Mouse (Mus musculus) hindbrain, embryonic 16.5 days (tissue): Measurements from ENCODE around the gene Uvssa. TPM values are rescaled to one million over a fixed set of nuclear protein-coding genes. Genes with fewer than 3 reads are reported as not detected.
A peak's percentile ranks its signal among the peaks of the same experiment; 100 is the strongest.

Source experiments
- ATAC-seq: fragments of 200-750 bp; cut with Nextera tagmentation; 2 replicates; pipeline ENCODE4 v1.8.0; 2017; ENCODE audit warnings: moderate TSS enrichment, moderate library complexity
- H3K27ac ChIP-seq: fragments of 300-500 bp; sonication (generic); 2 replicates; pipeline ENCODE4 v1.5.1; 2014; ENCODE audit warnings: low read depth, mild to moderate bottlenecking, control low read depth, low read length, moderate library complexity
- H3K27me3 ChIP-seq: fragments of 300-500 bp; sonication (generic); replicated peaks from 2 replicates; pipeline ENCODE4 v1.6.1; 2014; ENCODE audit warnings: low read length; ENCODE audit not compliant: control insufficient read depth, insufficient read depth
- H3K36me3 ChIP-seq: fragments of 300-500 bp; sonication (generic); 2 replicates; pipeline ENCODE4 v1.6.1; 2014; ENCODE audit warnings: mild to moderate bottlenecking, low read length, moderate library complexity, mixed read lengths; ENCODE audit not compliant: control insufficient read depth, insufficient read depth
- H3K4me1 ChIP-seq: fragments of 300-500 bp; sonication (generic); 2 replicates; pipeline ENCODE4 v1.6.1; 2014; ENCODE audit warnings: low read depth, low read length; ENCODE audit not compliant: control insufficient read depth, insufficient read depth
- H3K4me2 ChIP-seq: fragments of 300-500 bp; sonication (generic); 2 replicates; pipeline ENCODE4 v1.6.1; 2014; ENCODE audit warnings: mild to moderate bottlenecking, low read length, control low read depth, moderate library complexity
- H3K4me3 ChIP-seq: fragments of 300-500 bp; sonication (generic); 2 replicates; pipeline ENCODE4 v1.5.1; 2014; ENCODE audit warnings: mild to moderate bottlenecking, low read length, control low read depth, moderate library complexity
- H3K9ac ChIP-seq: fragments of 300-500 bp; sonication (generic); 2 replicates; pipeline ENCODE4 v1.6.1; 2014; ENCODE audit warnings: low read depth, mild to moderate bottlenecking, control low read depth, low read length, moderate library complexity
- H3K9me3 ChIP-seq: fragments of 300-500 bp; sonication (generic); 2 replicates; pipeline ENCODE4 v1.6.1; 2014; ENCODE audit warnings: mild to moderate bottlenecking, low read length, moderate library complexity; ENCODE audit not compliant: control insufficient read depth
- WGBS: fragments of 180-500 bp; shearing (Covaris S2); extraction: QIAGEN DNeasy Blood & Tissue Kit; methylation state at CpG from one replicate; pipeline ENCODE4 v1.1.7; 2014; 5-methylcytosine and 5-hydroxymethylcytosine counted together
- polyA plus RNA-seq: library from polyadenylated mRNA; unstranded; fragments of >200 nt; fragmentation: Nextera tagmentation; extraction: Ambion mirVana; gene quantifications from 2 replicates; pipeline ENCODE4 v1.2.1, GENCODE M21; 2015

The Uvssa gene
- polyA plus RNA-seq, 1 experiment from 2014 or later, result 6.2 TPM

GRCm38 (mm10) chr5:33343571-33343970 lies 34.8 kb upstream of the Uvssa start:
- Histone ChIP-seq H3K27ac (peak overlapping the region; percentile 16; the same call in 1 of the 2 replicates), H3K4me2 (no peak overlapping the region), H3K9me3 (no peaks in the 10 kb centered on the region), H3K9ac (no peak overlapping the region), H3K27me3 (no peaks in the 10 kb centered on the region), H3K36me3 (no peaks in the 10 kb centered on the region; the same call in 1 of the 2 replicates), H3K4me3 (no peak overlapping the region), H3K4me1 (no peaks in the 10 kb centered on the region)
- no peak for ATAC-seq

DNA sequence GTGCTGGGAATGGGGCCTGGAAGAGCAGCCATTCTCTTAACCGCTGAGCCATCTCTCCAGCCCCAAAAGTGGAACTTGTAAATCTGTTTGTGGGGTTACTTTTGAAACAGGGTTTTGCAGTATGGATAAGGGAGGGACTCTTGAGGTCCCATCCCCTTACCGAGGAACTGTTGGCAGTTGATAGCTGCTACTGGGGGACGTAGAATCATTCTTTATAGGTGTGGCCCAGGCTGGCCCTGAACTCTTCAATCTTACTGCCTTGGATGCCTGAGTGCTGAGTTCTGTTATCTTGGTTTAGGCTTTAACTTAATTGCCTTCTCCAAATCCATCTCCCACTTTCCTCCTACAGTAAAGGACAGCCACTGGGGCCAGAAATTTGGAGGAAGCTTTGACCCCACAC lies 34.3 kb upstream of the Uvssa start:
- WGBS, result 97% methylated on average over 3 of the region's 3 CpGs
- Histone ChIP-seq H3K9ac (no peak overlapping the region), H3K4me2 (no peak overlapping the region), H3K9me3 (no peaks in the 10 kb centered on the region), H3K27me3 (no peaks in the 10 kb centered on the region), H3K36me3 (no peaks in the 10 kb centered on the region; the same call in 1 of the 2 replicates), H3K4me1 (no peaks in the 10 kb centered on the region), H3K27ac (no peak overlapping the region), H3K4me3 (no peak overlapping the region)
- no peak for ATAC-seq

GRCm38 (mm10) chr5:33347620-33348019 lies 30.7 kb upstream of the Uvssa start:
- Histone ChIP-seq H3K36me3 (no peaks in the 10 kb centered on the region), H3K9ac (no peak overlapping the region), H3K9me3 (no peaks in the 10 kb centered on the region), H3K4me3 (no peak overlapping the region), H3K27me3 (no peaks in the 10 kb centered on the region), H3K27ac (no peak overlapping the region), H3K4me2 (no peak overlapping the region), H3K4me1 (no peaks in the 10 kb centered on the region)
- 77% methylated on average over 3 of the region's 3 CpGs for WGBS
- no peak for ATAC-seq

DNA sequence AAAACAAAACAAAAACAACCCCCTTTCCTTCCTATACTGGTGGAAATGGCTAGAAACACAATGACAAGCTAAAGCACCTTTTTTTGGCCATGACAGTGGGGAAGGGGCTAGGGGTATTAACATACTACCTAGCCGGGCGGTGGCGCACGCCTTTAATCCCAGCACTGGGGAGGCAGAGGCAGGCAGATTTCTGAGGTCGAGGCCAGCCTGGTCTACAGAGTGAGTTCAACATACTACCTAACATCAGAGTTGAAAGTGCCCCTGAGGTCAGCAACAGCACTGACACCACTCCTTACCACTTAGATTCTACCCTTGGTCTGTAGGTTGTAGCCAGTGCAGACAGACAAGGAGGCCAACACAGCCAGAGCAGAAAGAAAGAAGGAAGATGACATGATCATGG lies 29.1 kb upstream of the Uvssa start:
- Histone ChIP-seq H3K27me3 (no peaks in the 10 kb centered on the region), H3K9me3 (no peaks in the 10 kb centered on the region), H3K4me2 (no peak overlapping the region), H3K9ac (no peak overlapping the region), H3K4me3 (no peak overlapping the region), H3K27ac (no peak overlapping the region), H3K36me3 (no peaks in the 10 kb centered on the region), H3K4me1 (no peaks in the 10 kb centered on the region)
- WGBS, result 97% methylated on average over 5 of the region's 5 CpGs
- no peak for ATAC-seq

- Histone ChIP-seq H3K27ac (no peak overlapping the region), H3K27me3 (no peaks in the 10 kb centered on the region), H3K4me1 (no peaks in the 10 kb centered on the region), H3K4me3 (no peak overlapping the region), H3K9me3 (no peaks in the 10 kb centered on the region), H3K4me2 (no peak overlapping the region), H3K9ac (no peak overlapping the region), H3K36me3 (no peaks in the 10 kb centered on the region)
- WGBS, result 70% methylated on average over 4 of the region's 4 CpGs
- ATAC-seq, result no peak
These were observed 28.6 kb upstream of the Uvssa start for GRCm38 (mm10) chr5:33349706-33350105.

DNA sequence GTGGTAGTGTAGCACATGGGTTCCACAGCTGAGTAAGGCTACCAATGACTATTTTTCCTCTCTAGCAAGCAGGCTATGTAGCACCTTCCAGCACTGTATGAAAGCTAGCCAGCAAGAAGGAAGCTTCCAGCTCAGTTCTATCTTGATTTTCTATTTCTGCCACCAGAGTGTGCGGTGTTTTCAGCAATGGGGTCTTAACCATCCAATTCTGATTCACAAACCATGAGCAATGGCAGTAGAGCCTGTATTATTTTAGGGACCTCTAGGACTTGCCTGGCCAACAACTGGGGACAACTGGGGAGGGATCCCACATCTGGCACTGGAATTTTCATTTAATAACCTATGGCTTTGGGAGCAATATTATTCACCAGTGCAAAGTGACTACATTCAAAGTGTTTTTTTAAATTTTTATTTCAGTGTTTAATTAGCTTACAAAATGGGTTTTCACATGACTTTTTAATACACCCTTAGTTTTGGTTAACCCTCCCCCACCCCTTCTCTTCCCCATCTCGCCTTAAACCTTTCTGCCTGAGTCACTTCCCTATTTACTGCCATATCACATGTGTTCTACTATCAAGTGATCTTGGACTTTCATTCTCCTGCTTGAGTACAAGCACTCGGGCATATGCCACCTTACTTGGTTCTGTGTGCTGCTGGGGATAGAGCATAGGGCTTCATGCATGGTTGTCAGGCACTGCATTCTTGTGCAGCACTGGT lies 26.6 kb upstream of the Uvssa start:
- H3K9ac ChIP-seq, result no peak overlapping the region
- no peaks in the 10 kb centered on the region for H3K36me3 ChIP-seq
- no peak overlapping the region for H3K27ac ChIP-seq
- H3K27me3 ChIP-seq, result no peaks in the 10 kb centered on the region
- ATAC-seq, result no peak
- no peak overlapping the region for H3K4me2 ChIP-seq
- H3K4me1 ChIP-seq, result peaks cover 2% of the 10 kb centered on the region; the same call in 1 of the 2 replicates
- H3K9me3 ChIP-seq, result no peaks in the 10 kb centered on the region
- H3K4me3 ChIP-seq, result no peak overlapping the region
- WGBS, result 85% methylated on average over 3 of the region's 3 CpGs

- Histone ChIP-seq H3K9me3 (no peaks in the 10 kb centered on the region), H3K27ac (no peak overlapping the region), H3K36me3 (no peaks in the 10 kb centered on the region), H3K4me2 (no peak overlapping the region), H3K4me3 (no peak overlapping the region), H3K4me1 (peaks cover 2% of the 10 kb centered on the region; the same call in 1 of the 2 replicates), H3K27me3 (no peaks in the 10 kb centered on the region), H3K9ac (no peak overlapping the region)
- ATAC-seq, result no peak
- 82% methylated on average over 8 of the region's 8 CpGs for WGBS
These were observed 26.1 kb upstream of the Uvssa start for GRCm38 (mm10) chr5:33352273-33352645.

GRCm38 (mm10) chr5:33353011-33353410 lies 25.3 kb upstream of the Uvssa start:
- Histone ChIP-seq H3K4me2 (no peak overlapping the region), H3K27ac (no peak overlapping the region), H3K27me3 (no peaks in the 10 kb centered on the region), H3K4me3 (no peak overlapping the region), H3K4me1 (peaks cover 2% of the 10 kb centered on the region; the same call in 1 of the 2 replicates), H3K36me3 (no peaks in the 10 kb centered on the region; the same call in 1 of the 2 replicates), H3K9ac (no peak overlapping the region), H3K9me3 (no peaks in the 10 kb centered on the region)
- 80% methylated on average over 3 of the region's 3 CpGs for WGBS
- no peak for ATAC-seq

GRCm38 (mm10) chr5:33357494-33357893 lies 20.9 kb upstream of the Uvssa start:
- Histone ChIP-seq H3K27me3 (no peaks in the 10 kb centered on the region), H3K9ac (no peak overlapping the region), H3K9me3 (no peaks in the 10 kb centered on the region), H3K4me3 (no peak overlapping the region), H3K4me1 (peaks cover 2% of the 10 kb centered on the region; the same call in 1 of the 2 replicates), H3K4me2 (no peak overlapping the region), H3K36me3 (peaks cover 17% of the 10 kb centered on the region), H3K27ac (no peak overlapping the region)
- ATAC-seq, result no peak
- WGBS, result 93% methylated on average over 1 of the region's 1 CpGs
